Mouse (Mus musculus): Measurements from ENCODE around the gene Dpp9. TPM values are rescaled to one million over a fixed set of nuclear protein-coding genes. Genes with fewer than 3 reads are reported as not detected.
A peak's percentile ranks its signal among the peaks of the same experiment; 100 is the strongest.
"Not testable (repeated sequence)": the region's sequence is repeated elsewhere in the genome, so short reads cannot be mapped to it uniquely, and the experiment has no call there.

The Dpp9 gene
- 5.8 and 11.7 TPM in 2 replicates for total RNA-seq (2015; ENCODE audit: low replicate concordance)
- total RNA-seq (2017; ENCODE audit: low replicate concordance): 6.5 and 8.9 TPM in 2 replicates

DNA sequence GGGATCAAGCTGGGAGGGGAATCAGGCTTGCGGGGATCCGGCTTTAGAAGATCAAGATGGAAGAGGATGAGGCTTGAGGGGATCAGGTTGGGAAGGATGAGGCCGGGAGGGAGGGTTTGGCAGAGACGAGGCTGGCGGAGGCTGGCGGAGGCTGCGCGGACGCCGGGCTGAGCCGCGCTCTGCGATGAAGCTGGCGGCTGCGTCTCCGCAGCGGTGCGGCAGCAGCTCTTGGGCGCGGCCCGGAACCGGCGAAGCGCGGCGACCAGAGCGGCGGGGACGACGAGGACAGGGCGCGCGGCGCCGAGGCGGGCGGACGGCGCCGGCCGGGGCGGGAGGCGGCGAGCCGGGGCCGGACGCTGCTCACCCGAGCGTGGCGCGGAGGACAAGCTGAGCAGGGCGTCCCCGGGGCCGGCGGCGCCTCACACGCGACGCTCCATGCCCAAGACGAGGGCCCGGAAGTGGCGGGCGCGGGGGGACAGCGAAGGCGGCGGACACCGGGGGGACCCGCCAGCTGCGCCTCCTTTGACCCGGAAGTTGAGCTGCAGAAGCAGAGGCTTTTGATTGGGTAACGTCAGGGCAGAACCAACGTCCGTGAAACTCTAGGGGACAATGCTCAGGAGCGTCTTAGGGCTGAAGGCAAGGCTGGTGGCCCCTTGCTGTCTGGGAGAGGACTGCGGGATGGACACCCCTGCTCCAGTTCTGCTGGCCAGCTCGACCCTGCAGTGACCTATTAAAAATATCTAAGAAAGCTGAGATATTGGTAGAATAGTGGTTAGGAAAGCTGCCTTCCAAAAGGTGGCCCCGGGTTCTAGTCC, at the start of gene Dpp9:
TSS of gene Dpp9 (minus strand) at position 529 of the 815 bp plus-strand sequence.
- ATAC-seq (replicated peaks; ENCODE audit: low FRiP score, poor library complexity, severe bottlenecking): peak; percentile 97

DNA sequence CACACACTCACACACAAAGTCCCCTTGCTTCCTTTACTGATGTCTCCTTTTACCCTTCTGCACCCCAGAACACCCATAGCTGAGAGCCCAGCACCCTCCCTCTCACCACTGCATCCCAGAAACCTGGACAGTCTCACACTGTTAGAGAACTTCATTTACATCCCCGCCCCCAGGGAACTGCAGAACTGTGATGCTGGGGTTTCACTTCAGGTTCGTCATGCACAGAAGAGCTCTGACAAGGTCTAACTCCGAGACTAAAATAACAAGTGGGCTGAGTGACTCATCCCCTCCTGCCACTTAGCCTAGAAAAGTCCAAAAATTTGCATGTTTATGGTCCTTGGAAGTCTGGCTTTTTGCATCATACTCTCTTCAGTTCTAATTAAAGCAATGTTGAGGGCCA, 47.6 kb upstream of the Dpp9 start:
- no peak for ATAC-seq (replicated peaks; ENCODE audit: low FRiP score, poor library complexity, severe bottlenecking)

DNA sequence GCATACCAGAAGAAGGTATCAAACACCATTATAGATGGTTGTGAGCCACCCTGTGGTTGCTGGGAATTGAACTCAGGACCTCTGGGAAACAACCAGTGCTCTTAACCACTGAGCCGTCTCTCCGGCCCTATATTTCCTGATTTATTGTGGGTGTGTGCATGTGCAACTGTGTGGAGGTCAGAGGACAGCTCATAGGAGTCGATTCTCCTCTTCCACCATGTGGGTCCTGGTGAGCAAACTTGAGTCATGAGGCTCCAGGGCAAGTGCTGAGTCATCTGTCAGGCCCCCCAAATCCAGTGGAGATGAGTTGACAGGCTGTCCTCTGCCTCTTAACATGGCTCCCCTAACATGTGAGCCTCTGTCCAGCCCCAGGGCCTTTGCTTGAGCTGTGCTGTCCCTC, 47.2 kb upstream of the Dpp9 start:
- ATAC-seq (replicated peaks; ENCODE audit: low FRiP score, poor library complexity, severe bottlenecking): no peak

DNA sequence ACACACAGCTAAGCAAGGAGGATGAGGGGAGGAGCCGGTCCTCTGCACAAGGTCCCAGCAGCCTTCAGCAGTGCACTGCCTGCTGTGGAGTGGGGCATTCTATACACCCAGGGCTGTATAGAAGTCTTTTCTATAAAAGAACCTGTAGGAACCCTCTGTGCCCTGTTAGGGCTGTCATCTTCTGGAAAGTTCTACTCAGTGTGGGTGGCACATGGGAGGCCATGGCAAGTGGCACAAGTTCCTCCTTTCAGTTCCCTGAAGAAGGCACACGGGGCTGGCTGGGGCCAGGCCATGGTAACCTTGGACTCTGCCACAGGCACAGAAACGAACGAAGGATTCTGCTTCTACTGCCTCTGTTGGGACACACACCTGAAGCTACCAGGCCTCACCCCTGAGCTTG, 46.3 kb upstream of the Dpp9 start:
- ATAC-seq (replicated peaks; ENCODE audit: low FRiP score, poor library complexity, severe bottlenecking): no peak

DNA sequence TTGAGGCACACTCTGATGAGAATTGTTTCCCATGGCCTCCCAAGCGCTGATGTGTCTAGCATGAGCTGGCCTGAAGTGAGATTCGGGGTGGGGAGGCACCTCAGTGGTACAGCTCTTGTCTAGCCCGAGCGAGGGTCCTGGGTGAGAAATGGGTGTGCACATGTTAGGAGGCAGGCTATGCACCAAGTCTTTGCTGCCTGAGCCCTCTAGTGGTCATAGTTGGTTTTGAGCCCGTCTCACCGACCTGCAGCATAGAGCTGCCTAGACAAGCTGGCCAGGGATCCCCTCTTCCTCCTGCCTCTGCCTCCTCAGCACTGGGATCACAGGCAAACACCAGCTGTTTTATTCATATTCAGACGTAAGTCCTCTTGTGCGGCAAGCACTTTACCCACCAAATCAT, 45.3 kb upstream of the Dpp9 start:
- ATAC-seq (replicated peaks; ENCODE audit: low FRiP score, poor library complexity, severe bottlenecking): peak; percentile 92

DNA sequence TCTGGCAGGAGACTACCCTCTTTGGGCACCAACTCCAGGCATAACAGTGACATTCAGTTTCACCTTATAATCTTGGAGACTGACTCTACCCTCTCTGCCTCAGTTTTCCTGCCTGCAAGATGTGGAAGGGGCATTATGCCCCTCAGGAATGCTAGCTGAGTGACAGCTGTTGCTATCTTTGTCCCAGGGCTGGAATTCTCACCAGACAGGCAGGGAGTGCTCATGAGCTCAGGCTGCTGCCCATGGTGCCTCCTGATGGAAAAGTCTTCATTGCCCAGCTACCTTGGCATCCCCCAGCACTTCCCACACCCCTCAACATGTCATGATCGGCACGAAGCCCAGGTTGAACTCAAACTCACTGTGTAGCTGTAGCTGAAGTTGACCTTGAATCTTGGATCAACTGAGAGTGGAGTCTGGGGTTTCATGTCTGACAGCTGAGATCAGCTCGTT, 44.0 kb upstream of the Dpp9 start:
- no peak for ATAC-seq (replicated peaks; ENCODE audit: low FRiP score, poor library complexity, severe bottlenecking)

DNA sequence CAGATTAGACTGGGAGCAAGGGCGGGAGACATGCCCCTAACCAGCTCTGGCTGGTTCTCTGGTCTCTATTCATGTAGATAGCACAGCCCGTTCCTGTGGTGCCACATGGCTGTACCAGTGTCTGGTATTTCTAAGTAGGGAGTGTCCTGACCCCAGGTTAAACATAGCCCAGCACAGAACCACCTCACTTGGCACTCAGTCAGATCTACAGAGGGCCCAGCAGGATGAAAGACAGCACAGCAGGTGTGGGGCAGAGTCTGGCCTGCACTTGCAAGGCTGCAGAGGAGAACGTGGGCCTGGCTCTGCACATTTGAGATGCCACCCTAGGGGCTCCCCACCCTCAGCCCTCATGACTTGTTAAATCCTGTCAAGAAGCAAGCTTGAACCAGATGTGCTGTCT, 42.5 kb upstream of the Dpp9 start:
- no peak for ATAC-seq (replicated peaks; ENCODE audit: low FRiP score, poor library complexity, severe bottlenecking)

DNA sequence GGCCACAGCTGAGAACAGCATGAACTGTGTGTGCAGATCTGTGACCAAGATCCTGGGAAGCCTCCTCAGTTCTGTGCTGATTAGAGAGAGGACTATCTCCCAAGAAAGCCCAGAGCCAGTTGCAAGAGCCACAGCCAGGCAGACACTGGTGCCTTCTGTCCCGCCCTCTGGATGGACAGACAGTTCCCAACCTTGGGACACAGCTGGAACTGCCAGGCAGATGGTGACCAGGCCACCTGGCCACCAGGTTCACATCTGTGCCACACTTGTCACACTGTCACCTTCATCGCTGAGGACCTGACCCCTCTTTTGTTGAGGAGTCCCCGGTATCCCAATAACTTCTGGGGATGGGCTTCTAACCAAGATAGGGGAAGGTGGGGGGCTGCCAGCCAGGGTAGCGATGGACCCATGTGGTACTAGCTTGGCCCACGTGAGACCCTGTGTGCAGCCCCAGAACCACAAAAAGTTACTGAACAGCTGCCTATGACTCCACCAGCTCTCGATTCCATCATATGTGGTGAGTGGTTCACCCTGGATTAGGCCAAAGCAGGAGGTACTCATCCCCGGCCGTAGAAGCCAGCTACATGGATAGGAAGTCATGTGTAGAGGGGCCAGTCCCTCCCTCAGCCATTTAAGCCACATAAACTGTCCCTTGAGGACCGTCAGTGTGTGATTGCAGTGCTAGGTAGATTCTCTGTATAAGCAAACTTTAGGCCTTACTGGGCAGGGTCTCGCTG, 40.8 kb upstream of the Dpp9 start:
- no peak for ATAC-seq (replicated peaks; ENCODE audit: low FRiP score, poor library complexity, severe bottlenecking)

DNA sequence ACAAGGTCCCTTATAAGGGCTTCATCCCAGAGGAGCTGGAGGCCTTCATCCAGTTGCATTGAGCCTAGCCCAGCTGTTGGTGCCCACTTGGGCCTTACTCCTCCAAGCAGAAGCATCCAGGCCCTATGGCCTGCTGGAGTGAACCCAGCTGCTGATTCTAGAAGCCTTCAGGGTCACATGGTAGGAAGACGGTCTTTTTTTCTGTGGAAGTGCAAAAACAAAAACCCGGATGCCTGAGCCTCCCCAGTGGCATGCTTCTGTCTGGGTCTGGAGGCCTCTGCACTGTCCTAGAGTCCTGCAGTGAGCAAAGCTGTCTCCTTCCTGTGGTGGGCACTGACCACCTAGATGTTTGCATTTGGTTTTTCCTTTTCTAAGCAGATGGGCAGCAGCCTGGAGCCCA, 40.1 kb upstream of the Dpp9 start:
- not testable (repeated sequence) for ATAC-seq (replicated peaks; ENCODE audit: low FRiP score, poor library complexity, severe bottlenecking)

DNA sequence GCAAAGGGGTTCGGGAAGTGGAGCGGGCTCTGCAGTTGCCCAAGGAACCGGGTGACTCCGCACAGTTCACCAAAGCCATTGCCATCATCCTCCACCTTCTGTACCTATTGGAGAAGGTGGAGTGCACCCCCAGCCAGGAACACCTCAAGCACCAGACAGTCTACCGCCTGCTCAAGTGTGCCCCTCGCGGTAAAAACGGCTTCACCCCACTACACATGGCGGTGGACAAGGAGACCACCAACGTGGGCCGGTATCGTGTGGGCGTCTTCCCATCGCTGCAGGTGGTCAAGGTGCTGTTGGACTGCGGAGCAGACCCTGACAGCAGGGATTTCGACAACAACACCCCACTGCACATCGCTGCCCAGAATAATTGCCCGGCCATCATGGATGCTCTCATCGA, 39.6 kb upstream of the Dpp9 start:
- not testable (repeated sequence) for ATAC-seq (replicated peaks; ENCODE audit: low FRiP score, poor library complexity, severe bottlenecking)

DNA sequence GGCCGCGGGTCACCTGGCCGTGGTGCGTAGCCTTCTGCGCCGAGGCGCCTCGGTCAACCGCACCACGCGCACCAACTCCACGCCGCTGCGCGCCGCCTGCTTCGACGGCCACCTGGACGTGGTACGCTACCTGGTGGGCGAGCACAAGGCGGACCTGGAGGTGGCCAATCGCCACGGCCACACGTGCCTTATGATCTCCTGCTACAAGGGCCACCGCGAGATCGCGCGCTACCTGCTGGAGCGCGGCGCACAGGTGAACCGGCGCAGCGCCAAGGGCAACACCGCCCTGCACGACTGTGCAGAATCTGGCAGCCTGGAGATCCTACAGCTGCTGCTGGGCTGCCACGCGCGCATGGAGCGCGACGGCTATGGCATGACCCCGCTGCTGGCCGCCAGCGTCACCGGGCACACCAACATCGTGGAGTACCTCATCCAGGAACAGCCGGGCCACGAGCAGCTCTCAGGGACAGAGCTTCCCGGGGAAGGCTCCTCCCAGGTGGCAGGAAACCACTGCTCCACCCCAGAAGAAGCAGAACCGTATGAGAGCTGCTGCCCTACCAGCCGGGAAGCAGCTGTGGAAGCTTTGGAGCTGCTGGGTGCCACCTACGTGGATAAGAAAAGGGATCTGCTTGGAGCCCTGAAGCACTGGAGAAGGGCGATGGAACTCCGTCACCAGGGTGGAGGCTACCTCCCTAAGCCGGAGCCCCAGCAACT, 38.6 kb upstream of the Dpp9 start:
- no peak for ATAC-seq (replicated peaks; ENCODE audit: low FRiP score, poor library complexity, severe bottlenecking)

DNA sequence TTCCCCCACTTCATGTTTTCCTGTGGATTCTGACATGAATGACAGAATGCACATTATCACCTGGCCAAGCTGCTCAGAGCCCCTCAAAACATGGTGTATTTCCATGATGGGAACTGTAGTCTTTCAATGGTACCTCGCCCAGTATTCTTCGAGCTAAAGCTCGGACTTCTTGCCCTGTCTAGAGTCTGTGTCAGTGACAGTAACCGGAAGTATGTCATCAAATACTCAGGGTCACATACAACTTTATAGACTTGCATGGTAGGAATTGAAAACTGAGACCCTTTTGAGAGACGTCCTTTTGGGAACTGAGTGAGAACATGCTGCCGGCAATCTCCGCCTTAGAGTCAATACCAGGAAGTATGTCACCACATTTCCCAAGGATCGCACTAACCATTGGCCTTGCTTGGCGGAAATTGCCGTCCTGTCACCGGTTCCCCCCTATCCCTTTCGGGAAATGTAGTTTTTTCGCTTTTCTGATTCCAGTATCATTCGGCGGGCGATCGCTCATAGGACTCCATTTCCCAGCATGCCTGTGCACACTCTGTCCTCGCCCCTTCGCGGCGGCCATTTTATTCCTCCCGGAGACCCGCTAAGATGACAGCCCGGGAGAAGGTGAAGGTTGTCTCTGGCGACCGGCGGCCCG, 37.7 kb upstream of the Dpp9 start, which contains the start of gene Fem1a:
TSS of gene Fem1a (plus strand) at position 572 of the 643 bp plus-strand sequence.
- peak; percentile 89 for ATAC-seq (replicated peaks; ENCODE audit: low FRiP score, poor library complexity, severe bottlenecking)

DNA sequence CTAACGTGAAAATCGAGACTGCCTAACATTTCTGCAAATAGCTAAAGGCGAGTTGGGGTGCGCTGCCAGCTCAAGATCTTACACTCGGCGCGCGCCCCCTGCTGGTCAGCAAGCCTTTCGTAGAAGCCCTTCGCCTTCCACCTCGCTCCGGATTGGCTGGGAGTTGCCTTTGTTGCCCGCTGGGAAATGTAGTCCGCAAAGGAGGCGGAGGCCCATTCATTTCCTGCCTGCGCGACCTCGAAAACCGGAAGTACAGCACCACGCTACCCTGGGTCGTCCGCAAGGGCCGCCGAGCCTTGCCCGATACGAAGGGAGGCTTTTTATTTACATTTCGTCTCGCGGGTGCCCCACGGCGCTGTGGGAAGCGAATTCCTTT, 37.1 kb upstream of the Dpp9 start:
- peak; percentile 87 for ATAC-seq (replicated peaks; ENCODE audit: low FRiP score, poor library complexity, severe bottlenecking)

DNA sequence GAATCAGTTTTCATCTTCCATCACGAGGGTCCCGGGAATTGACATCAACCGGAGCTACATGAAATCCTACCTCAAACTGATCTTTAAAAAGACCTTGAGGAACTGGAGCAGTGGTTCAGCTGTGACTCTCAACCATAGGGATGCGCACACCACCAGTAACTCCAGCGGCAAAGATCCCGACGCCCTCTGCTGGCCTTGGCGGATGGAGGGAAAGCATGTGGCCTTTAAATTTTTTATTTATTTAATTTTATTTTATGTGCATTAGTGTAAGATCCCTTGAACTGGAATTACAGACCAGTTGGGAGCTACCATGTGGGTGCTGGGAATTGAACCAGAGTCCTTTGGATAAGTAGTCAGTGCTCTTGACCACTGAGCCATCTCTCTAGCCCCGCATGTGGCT, 36.7 kb upstream of the Dpp9 start:
- ATAC-seq (replicated peaks; ENCODE audit: low FRiP score, poor library complexity, severe bottlenecking): no peak

DNA sequence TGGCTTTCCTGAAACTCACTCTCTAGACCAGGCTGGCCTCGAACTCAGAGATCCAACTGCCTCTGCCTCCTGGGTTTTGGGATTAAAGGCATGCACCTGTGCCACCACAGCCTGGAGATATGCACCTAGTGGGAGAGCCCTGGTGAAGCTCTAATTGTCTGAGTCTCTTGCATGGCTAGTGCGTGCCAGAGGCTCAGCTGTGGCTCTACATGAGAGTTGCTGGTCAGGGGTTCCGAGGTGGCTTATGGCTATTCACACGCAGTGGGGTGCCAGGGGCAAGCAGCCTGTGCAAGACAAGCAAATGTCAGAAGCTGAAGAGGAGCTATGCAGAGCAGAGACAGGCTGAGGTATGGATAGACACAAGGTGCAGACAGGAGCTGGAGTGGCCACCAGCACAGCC, 36.0 kb upstream of the Dpp9 start:
- ATAC-seq (replicated peaks; ENCODE audit: low FRiP score, poor library complexity, severe bottlenecking): no peak

DNA sequence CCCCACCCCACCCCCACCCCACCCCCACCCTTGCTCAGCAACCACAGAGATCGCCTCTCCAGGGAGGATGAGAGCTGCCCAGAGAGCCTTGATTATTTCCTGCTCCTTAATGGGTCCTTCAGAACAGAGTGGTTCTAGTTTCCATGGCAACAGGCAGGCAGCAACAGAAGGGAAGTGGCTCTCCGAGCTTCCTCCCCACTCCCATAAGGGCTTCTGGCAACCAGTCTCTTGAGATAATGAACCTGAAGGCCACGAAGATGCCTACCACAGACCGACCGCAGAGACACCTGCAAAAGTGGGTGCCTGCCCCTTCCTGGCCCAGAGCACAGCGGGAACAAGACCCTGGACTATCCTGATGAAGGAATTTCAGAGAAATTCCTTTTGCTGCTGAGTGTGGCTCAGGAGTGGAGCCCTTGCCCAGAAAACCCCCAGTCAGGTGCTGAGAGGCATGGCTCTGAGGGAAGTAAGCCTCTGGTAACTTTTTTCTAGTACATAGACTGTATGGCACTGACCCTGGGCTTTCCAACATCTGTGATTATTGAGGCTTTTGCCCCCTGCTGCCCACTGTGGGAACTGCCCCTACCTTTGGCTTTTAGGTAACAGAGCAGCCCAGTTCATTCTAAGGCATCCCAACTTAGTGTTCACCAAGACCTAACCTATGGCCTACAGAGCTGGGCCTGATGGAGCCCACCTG, 32.6 kb upstream of the Dpp9 start:
- no peak; the same call in 1 of the 2 replicates for ATAC-seq (replicated peaks; ENCODE audit: low FRiP score, poor library complexity, severe bottlenecking)

DNA sequence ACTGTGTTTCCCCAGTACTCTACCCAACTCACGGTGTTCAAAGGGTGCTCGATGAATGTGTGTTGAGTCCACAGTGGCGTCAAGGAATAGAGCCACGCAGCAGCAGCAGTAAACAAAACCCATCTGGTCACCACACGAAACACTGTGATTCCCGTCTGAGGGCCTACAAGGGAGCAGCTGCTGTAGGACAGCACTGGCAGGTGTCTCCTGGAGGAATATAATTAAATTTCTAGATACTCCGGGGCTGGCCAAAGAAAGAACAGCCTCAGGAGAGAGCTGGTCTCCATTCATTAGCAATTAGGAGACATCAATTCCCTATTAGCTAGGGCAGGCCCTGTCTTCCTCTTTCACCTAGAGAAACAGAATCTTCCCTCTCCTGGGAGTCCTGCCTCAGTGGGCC, 26.9 kb upstream of the Dpp9 start:
- ATAC-seq (replicated peaks; ENCODE audit: low FRiP score, poor library complexity, severe bottlenecking): no peak

DNA sequence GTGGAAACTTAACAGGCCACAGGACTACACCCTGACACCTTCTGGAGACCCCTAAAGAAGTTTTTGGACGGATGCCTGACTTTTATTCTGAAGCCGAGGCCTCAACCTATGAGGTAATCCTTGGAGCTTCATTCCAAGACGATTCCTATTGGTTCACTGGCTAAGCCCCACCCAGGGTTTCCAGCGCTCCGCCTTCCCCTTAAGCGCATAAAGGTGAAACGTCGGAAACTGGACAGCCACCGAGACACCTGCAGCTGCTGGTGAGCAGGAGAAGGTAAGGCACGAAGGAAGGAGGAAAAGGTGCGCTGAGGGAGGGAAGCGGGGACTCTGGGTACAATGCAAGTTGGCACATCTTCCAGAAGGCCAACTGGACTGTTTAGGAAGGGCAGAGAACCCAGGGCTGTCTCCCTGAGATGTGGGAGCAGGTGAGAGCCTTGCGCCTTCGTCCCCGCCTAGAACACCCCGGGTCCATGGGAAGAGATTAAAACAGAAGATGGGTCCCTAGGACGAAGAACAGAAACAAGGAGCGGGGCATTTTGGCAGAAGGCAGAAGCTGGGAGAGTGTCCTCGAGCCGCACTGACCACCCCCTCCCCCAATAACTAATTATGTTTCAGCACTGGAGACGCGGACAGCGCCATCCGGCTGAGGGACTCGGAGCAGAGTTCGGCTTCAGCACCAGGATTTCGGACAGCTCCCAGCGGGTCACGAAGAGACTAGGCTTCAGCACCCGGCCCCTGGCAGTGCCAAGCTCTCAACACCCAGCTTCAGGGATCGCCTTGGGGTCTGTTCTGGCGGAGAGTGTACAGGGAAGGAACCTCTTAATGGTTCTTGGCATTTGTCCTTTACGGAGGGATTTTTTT, 23.1 kb upstream of the Dpp9 start:
- peak; percentile 66 for ATAC-seq (replicated peaks; ENCODE audit: low FRiP score, poor library complexity, severe bottlenecking)

Measured in erythroid progenitor cell, adult 5-6 weeks (primary cell).